Mouse (Mus musculus) testis, adult 2 months (tissue): ENCODE data around the gene Rhbdl3. TPM values are rescaled to one million over a fixed set of nuclear protein-coding genes. Genes with fewer than 3 reads are reported as not detected.
A peak's percentile ranks its signal among the peaks of the same experiment; 100 is the strongest.

Source experiments
- H3K27ac ChIP-seq: fragments of 200-500 bp; 2 replicates; pipeline ENCODE4 v1.5.1; 2012; ENCODE audit warnings: low read depth, low read length; ENCODE audit not compliant: control insufficient read depth, insufficient read depth
- H3K27me3 ChIP-seq: fragments of 200-500 bp; 2 replicates; pipeline ENCODE4 v1.6.1; 2012; ENCODE audit warnings: mild to moderate bottlenecking, low read length, moderate library complexity; ENCODE audit not compliant: control insufficient read depth, insufficient read depth
- H3K36me3 ChIP-seq: fragments of 200-500 bp; 2 replicates; pipeline ENCODE4 v1.6.1; 2012; ENCODE audit warnings: mild to moderate bottlenecking, low read length; ENCODE audit not compliant: control insufficient read depth, insufficient read depth
- H3K4me1 ChIP-seq: fragments of 200-500 bp; 2 replicates; pipeline ENCODE4 v1.6.1; 2012; ENCODE audit warnings: low read length; ENCODE audit not compliant: control insufficient read depth, insufficient read depth
- H3K4me3 ChIP-seq: fragments of 200-500 bp; 2 replicates; pipeline ENCODE4 v1.5.1; 2012; ENCODE audit warnings: low read depth, mild to moderate bottlenecking, low read length, moderate library complexity, mixed read lengths; ENCODE audit not compliant: control insufficient read depth
- CTCF ChIP-seq: fragments of 200-500 bp; IDR thresholded peaks from 2 replicates; pipeline ENCODE4 v1.5.1; 2012; ENCODE audit warnings: low read depth, mild to moderate bottlenecking, inconsistent platforms, low read length, moderate library complexity; ENCODE audit not compliant: control insufficient read depth, insufficient read depth, insufficient replicate concordance
- POLR2A ChIP-seq: fragments of 200-500 bp; IDR thresholded peaks from 2 replicates; pipeline ENCODE4 v1.6.1; 2012; ENCODE audit warnings: low read depth, mild to moderate bottlenecking, inconsistent platforms, low read length, moderate library complexity; ENCODE audit not compliant: control insufficient read depth
- polyA plus RNA-seq: library from polyadenylated mRNA; depleted of rRNA; stranded (reverse); fragments of >200 nt; gene quantifications from 2 replicates; pipeline ENCODE4 v1.2.3, GENCODE M21; 2012

The Rhbdl3 gene
- polyA plus RNA-seq, 1 experiment, result 0.54 TPM

GRCm38 (mm10) chr11:80335609-80336350 is 35.1 kb downstream of the Rhbdl3 start:
- Histone ChIP-seq H3K36me3 (no peaks in the 10 kb centered on the region), H3K27ac (no peak overlapping the region), H3K4me1 (no peaks in the 10 kb centered on the region), H3K27me3 (no peaks in the 10 kb centered on the region), H3K4me3 (no peak overlapping the region)
- TF ChIP-seq POLR2A, result no peak
- no peak for TF ChIP-seq CTCF

DNA sequence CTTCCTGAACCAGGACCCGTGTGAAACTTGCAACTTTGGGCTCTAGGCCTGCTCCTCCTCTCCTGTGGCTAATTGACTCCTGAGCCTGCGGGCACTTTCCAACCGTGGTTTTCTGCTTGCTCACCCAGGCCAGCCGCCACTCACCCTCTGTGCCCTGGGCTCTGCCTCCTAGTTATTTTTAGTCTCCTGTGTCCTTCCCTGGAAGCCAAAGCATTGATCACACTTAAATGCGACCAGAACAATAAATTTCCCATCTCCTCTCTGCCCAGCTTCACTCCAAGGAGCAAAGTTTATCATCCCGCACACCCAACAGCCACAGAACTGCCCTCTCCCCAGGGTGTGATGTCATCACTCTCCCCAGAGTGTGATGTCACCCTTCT is 35.6 kb downstream of the Rhbdl3 start:
- no peak for TF ChIP-seq CTCF
- TF ChIP-seq POLR2A, result no peak
- Histone ChIP-seq H3K4me1 (no peaks in the 10 kb centered on the region), H3K27ac (no peak overlapping the region), H3K4me3 (no peak overlapping the region), H3K27me3 (no peaks in the 10 kb centered on the region), H3K36me3 (no peaks in the 10 kb centered on the region)

DNA sequence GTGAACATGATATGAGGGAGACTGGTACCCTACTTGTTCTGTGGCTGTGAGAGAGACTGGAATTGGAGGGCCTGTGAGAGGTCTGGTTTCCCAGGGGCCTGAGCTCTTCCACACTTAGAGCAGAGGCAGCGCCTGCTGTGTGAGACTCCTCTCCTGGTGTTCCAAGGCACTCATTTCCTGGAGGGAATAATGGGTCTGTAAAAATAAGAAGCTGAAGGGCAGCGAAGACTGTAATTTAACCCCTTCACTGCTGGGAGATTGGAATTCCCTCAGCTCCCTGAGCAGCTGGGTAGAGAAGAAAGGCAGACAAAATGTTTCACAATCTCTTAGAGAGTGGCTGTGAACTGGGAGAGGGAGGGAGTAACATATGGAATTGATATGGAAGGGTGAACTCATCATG is 41.8 kb downstream of the Rhbdl3 start:
- Histone ChIP-seq H3K4me3 (no peak overlapping the region), H3K36me3 (no peaks in the 10 kb centered on the region), H3K4me1 (no peaks in the 10 kb centered on the region), H3K27ac (no peak overlapping the region), H3K27me3 (no peaks in the 10 kb centered on the region)
- no peak for TF ChIP-seq CTCF
- no peak for TF ChIP-seq POLR2A

- no peak overlapping the region for H3K27ac ChIP-seq
- H3K4me3 ChIP-seq, result no peak overlapping the region
- H3K27me3 ChIP-seq, result no peaks in the 10 kb centered on the region
- H3K36me3 ChIP-seq, result no peaks in the 10 kb centered on the region
- TF ChIP-seq POLR2A, result no peak
- peak; percentile 86; the same call in 1 of the 2 replicates for TF ChIP-seq CTCF
- H3K4me1 ChIP-seq, result no peaks in the 10 kb centered on the region
These were observed 51.2 kb downstream of the Rhbdl3 start for GRCm38 (mm10) chr11:80351832-80352430.

- H3K4me1 ChIP-seq, result no peaks in the 10 kb centered on the region
- H3K36me3 ChIP-seq, result no peaks in the 10 kb centered on the region
- no peak for TF ChIP-seq POLR2A
- TF ChIP-seq CTCF, result no peak
- no peaks in the 10 kb centered on the region for H3K27me3 ChIP-seq
- no peak overlapping the region for H3K4me3 ChIP-seq
- H3K27ac ChIP-seq, result no peak overlapping the region
These were observed 54.1 kb downstream of the Rhbdl3 start for GRCm38 (mm10) chr11:80354832-80355231.

DNA sequence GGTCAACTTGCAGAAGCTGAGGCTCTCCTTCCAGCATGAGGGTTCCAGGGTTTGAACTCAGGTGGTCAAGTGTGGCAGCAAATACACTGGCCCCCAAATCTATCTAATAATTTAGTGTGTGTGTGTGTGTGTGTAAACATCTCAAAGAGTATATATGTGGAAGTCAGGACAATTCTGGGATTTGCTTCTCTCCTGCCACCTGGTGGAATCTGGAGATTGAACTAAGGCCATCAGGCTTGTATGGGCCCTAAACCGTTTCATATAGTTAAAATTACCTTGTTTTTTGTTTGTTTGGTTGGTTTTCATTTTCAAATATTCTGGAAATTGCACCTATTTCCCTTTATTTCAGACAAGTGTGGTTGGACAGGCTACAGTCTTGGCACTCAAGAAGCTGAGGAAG is 68.2 kb downstream of the Rhbdl3 start:
- H3K27ac ChIP-seq, result no peak overlapping the region
- H3K4me3 ChIP-seq, result no peak overlapping the region
- H3K27me3 ChIP-seq, result no peaks in the 10 kb centered on the region
- H3K4me1 ChIP-seq, result no peaks in the 10 kb centered on the region
- no peak for TF ChIP-seq CTCF
- TF ChIP-seq POLR2A, result no peak
- peaks cover 5% of the 10 kb centered on the region for H3K36me3 ChIP-seq

- H3K27ac ChIP-seq, result no peak overlapping the region
- H3K27me3 ChIP-seq, result no peaks in the 10 kb centered on the region
- TF ChIP-seq CTCF (no peak), POLR2A (no peak)
- no peak overlapping the region for H3K4me3 ChIP-seq
- H3K36me3 ChIP-seq, result no peaks in the 10 kb centered on the region; the same call in 1 of the 2 replicates
- no peaks in the 10 kb centered on the region; the same call in 1 of the 2 replicates for H3K4me1 ChIP-seq
These were observed 75.9 kb downstream of the Rhbdl3 start for GRCm38 (mm10) chr11:80376651-80377050.
